Mouse (Mus musculus) kidney, embryonic 15.5 days (tissue): Measurements from ENCODE around the gene Serpinb6b. TPM values are rescaled to one million over a fixed set of nuclear protein-coding genes. Genes with fewer than 3 reads are reported as not detected.
A peak's percentile ranks its signal among the peaks of the same experiment; 100 is the strongest.
"Not testable (repeated sequence)": the region's sequence is repeated elsewhere in the genome, so short reads cannot be mapped to it uniquely, and the experiment has no call there.

Experiments used
- ATAC-seq: fragments of 200-750 bp; cut with Nextera tagmentation; replicated peaks from 2 replicates; pipeline ENCODE4 v1.8.0; 2017; ENCODE audit warnings: moderate TSS enrichment; ENCODE audit not compliant: low FRiP score
- H3K27ac ChIP-seq: fragments of 300-500 bp; sonication (generic); 2 replicates; pipeline ENCODE4 v1.5.1; 2015; ENCODE audit warnings: mild to moderate bottlenecking, inconsistent platforms
- H3K27me3 ChIP-seq: fragments of 300-500 bp; sonication (generic); 2 replicates; pipeline ENCODE4 v1.6.1; 2015; ENCODE audit warnings: inconsistent platforms
- H3K36me3 ChIP-seq: fragments of 300-500 bp; sonication (generic); 2 replicates; pipeline ENCODE4 v1.6.1; 2015; ENCODE audit warnings: inconsistent platforms
- H3K4me1 ChIP-seq: fragments of 300-500 bp; sonication (generic); 2 replicates; pipeline ENCODE4 v1.6.1; 2015; ENCODE audit warnings: inconsistent platforms
- H3K4me2 ChIP-seq: fragments of 300-500 bp; sonication (generic); 2 replicates; pipeline ENCODE4 v1.6.1; 2015; ENCODE audit warnings: moderate library complexity, mild to moderate bottlenecking, inconsistent platforms
- H3K4me3 ChIP-seq: fragments of 300-500 bp; sonication (generic); replicated peaks from 2 replicates; pipeline ENCODE4 v1.5.1; 2015; ENCODE audit warnings: mild to moderate bottlenecking, inconsistent platforms
- H3K9ac ChIP-seq: fragments of 300-500 bp; sonication (generic); 2 replicates; pipeline ENCODE4 v1.6.1; 2015; ENCODE audit warnings: mild to moderate bottlenecking, inconsistent platforms
- H3K9me3 ChIP-seq: fragments of 300-500 bp; sonication (generic); replicated peaks from 2 replicates; pipeline ENCODE4 v1.6.1; 2016; ENCODE audit warnings: inconsistent platforms
- WGBS: fragments of 180-500 bp; shearing (Covaris S2); methylation state at CpG from one replicate; pipeline ENCODE4 v1.1.7; 2015; ENCODE audit warnings: mixed read lengths; 5-methylcytosine and 5-hydroxymethylcytosine counted together
- polyA plus RNA-seq: library from polyadenylated mRNA; unstranded; fragments of >200 nt; fragmentation: Nextera tagmentation; extraction: Ambion mirVana; gene quantifications from 2 replicates; pipeline ENCODE4 v1.2.1, GENCODE M21; 2015

Gene Serpinb6b
- polyA plus RNA-seq, 1 experiment from 2014 or later: 3.9 TPM

- not testable (repeated sequence) for H3K27me3 ChIP-seq, H3K9ac ChIP-seq, H3K36me3 ChIP-seq, ATAC-seq, H3K4me1 ChIP-seq, H3K4me2 ChIP-seq, H3K4me3 ChIP-seq, H3K9me3 ChIP-seq, H3K27ac ChIP-seq
- 70% methylated on average over 7 of the region's 7 CpGs for WGBS
Measured at GRCm38 (mm10) chr13:32958521-32958920, 6.5 kb upstream of the Serpinb6b start.

DNA sequence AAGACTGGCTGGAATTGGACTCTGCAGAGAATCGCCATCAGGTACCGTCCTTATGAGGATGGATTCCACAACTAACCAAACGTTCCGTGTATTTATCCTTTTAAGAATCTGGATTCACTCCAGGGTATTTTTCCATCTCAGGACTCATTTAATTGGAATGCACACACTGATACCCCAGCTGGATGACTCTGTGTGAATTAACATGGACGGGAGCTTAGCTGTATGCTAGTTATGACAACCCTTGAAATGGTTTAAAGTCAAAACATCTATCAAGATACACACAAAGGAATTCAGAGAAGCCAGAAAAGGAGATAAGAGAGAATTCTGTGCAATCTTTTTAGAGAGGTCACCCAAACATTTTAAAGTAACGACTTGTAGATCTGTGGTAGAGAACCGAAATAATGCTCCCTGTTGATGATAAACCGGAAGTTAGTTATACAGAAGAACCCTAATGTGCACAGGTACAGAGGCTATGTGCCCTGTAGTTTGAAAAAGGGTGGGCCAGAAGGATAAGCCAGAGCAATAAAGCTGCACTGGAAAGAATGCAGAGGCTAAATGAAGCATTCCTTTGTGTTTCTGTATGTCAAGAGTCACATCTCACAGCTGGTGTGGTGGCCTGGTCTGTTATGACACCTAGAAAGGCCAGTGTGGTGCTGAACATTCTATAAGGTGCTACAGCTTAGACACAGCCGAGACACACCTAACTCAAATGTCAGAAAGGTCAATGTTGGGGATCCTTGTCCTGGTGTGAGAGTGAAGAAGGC lies 837 bp upstream of the Serpinb6b start:
- no peaks in the 10 kb centered on the region for H3K9me3 ChIP-seq
- H3K9ac ChIP-seq: no peak overlapping the region
- H3K27me3 ChIP-seq: no peaks in the 10 kb centered on the region
- peaks cover 15% of the 10 kb centered on the region for H3K4me1 ChIP-seq
- WGBS: 73% methylated on average over 9 of the region's 9 CpGs
- ATAC-seq: peak; percentile 27; the same call in 1 of the 2 replicates
- H3K27ac ChIP-seq: peak overlapping the region; percentile 37; the same call in 1 of the 2 replicates
- H3K36me3 ChIP-seq: no peaks in the 10 kb centered on the region
- H3K4me2 ChIP-seq: no peak overlapping the region
- no peak overlapping the region for H3K4me3 ChIP-seq

DNA sequence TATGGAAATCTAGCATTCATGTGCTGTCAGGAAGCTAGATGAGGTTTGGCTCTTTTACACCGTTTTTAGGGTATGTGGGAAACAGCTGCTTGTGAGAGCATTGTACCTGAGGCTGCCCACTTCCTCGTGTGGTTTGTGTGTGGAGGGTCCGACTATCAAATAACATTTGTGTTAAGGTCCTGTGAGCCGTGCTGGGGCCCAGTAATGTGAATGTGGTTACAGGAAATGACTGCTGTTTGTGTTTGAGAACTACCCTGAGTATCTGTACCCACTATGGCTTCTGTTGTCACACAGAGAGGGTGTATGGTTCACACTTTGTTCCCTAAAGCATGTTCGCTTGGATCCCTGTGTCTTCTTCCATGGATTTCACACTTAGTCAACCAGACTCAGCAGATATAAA lies 1.1 kb downstream of the Serpinb6b start:
- no peak overlapping the region for H3K9ac ChIP-seq
- H3K4me1 ChIP-seq: peaks cover 15% of the 10 kb centered on the region
- no peak overlapping the region for H3K4me3 ChIP-seq
- no peaks in the 10 kb centered on the region for H3K9me3 ChIP-seq
- no peak for ATAC-seq
- no peaks in the 10 kb centered on the region for H3K36me3 ChIP-seq
- WGBS: 65% methylated on average over 5 of the region's 5 CpGs
- H3K4me2 ChIP-seq: 0 out of 2 replicates have a peak overlapping the region, but pooled peaks have one; percentile 52
- no peak overlapping the region for H3K27ac ChIP-seq
- no peaks in the 10 kb centered on the region for H3K27me3 ChIP-seq

GRCm38 (mm10) chr13:32967233-32967632 lies 2.2 kb downstream of the Serpinb6b start:
- H3K36me3 ChIP-seq: no peaks in the 10 kb centered on the region
- H3K27ac ChIP-seq: no peak overlapping the region
- no peaks in the 10 kb centered on the region for H3K9me3 ChIP-seq
- ATAC-seq: no peak
- peaks cover 15% of the 10 kb centered on the region for H3K4me1 ChIP-seq
- no peak overlapping the region for H3K9ac ChIP-seq
- H3K4me2 ChIP-seq: no peak overlapping the region
- no peaks in the 10 kb centered on the region for H3K27me3 ChIP-seq
- no peak overlapping the region for H3K4me3 ChIP-seq

GRCm38 (mm10) chr13:32968353-32968984 lies 3.5 kb downstream of the Serpinb6b start:
- Histone ChIP-seq H3K9me3 (no peaks in the 10 kb centered on the region), H3K4me3 (no peak overlapping the region), H3K27ac (no peak overlapping the region), H3K9ac (no peak overlapping the region), H3K27me3 (no peaks in the 10 kb centered on the region), H3K4me1 (peaks cover 15% of the 10 kb centered on the region), H3K4me2 (no peak overlapping the region), H3K36me3 (no peaks in the 10 kb centered on the region)
- ATAC-seq: peak; percentile 86
- WGBS: 83% methylated on average over 5 of the region's 5 CpGs

DNA sequence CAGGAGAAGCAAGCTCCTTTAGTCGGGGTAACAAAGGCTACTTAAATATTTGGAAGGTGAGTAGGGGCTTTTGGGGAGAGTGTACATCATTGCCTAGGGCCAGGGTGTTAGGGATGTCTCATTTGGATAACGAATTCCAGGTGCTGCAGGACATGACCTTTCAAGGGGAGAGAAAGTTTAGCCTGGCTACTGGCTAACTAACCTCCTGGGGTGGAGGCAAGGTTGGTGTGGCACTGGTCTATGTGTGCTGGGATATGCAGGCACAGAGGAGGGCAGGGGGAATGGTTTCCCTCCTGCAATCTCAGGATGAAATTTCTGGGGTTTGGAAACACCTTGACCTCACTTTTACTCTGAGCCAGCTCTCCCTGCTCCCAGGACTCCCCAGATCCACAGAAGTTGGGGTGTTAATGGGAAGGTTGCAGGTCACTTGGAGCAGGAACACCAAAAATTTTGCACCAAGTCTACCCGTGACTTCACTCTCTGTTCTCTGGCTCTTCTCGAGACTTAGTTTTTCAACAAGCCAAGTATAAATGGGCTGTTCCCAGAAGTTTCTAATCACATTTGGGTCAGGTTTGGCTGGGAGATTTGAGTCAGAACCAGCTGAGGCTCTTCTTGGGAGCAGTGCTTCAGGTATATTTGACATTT lies 4.1 kb downstream of the Serpinb6b start:
- Histone ChIP-seq H3K9ac (no peak overlapping the region), H3K9me3 (no peaks in the 10 kb centered on the region), H3K36me3 (no peaks in the 10 kb centered on the region), H3K4me2 (no peak overlapping the region), H3K27me3 (no peaks in the 10 kb centered on the region), H3K4me3 (no peak overlapping the region), H3K4me1 (peaks cover 14% of the 10 kb centered on the region), H3K27ac (no peak overlapping the region)
- ATAC-seq: no peak
- WGBS: 71% methylated on average over 4 of the region's 4 CpGs

- 85% methylated on average over 1 of the region's 1 CpGs for WGBS
- Histone ChIP-seq H3K27ac (no peak overlapping the region), H3K4me3 (no peak overlapping the region), H3K36me3 (no peaks in the 10 kb centered on the region), H3K4me2 (no peak overlapping the region), H3K9me3 (no peaks in the 10 kb centered on the region), H3K4me1 (peaks cover 8% of the 10 kb centered on the region), H3K9ac (no peak overlapping the region), H3K27me3 (no peaks in the 10 kb centered on the region)
- no peak for ATAC-seq
Measured at GRCm38 (mm10) chr13:32969641-32970040, 4.6 kb downstream of the Serpinb6b start.

- H3K4me3 ChIP-seq: no peak overlapping the region
- ATAC-seq: no peak
- no peak overlapping the region for H3K4me2 ChIP-seq
- no peak overlapping the region for H3K27ac ChIP-seq
- H3K36me3 ChIP-seq: no peaks in the 10 kb centered on the region
- no peaks in the 10 kb centered on the region for H3K4me1 ChIP-seq
- no peaks in the 10 kb centered on the region for H3K27me3 ChIP-seq
- 87% methylated on average over 3 of the region's 3 CpGs for WGBS
- no peak overlapping the region for H3K9ac ChIP-seq
- no peaks in the 10 kb centered on the region for H3K9me3 ChIP-seq
Measured at GRCm38 (mm10) chr13:32970776-32971175, 5.8 kb downstream of the Serpinb6b start.

- Histone ChIP-seq H3K4me3 (no peak overlapping the region), H3K4me1 (no peaks in the 10 kb centered on the region), H3K27me3 (no peaks in the 10 kb centered on the region), H3K27ac (no peak overlapping the region), H3K4me2 (no peak overlapping the region), H3K36me3 (no peaks in the 10 kb centered on the region), H3K9ac (no peak overlapping the region), H3K9me3 (no peaks in the 10 kb centered on the region)
- WGBS: 86% methylated on average over 2 of the region's 2 CpGs
- ATAC-seq: no peak
Measured at GRCm38 (mm10) chr13:32974268-32974667, 9.3 kb downstream of the Serpinb6b start.

- no peaks in the 10 kb centered on the region for H3K27me3 ChIP-seq
- no peaks in the 10 kb centered on the region for H3K9me3 ChIP-seq
- no peak overlapping the region for H3K4me3 ChIP-seq
- no peak overlapping the region for H3K4me2 ChIP-seq
- H3K9ac ChIP-seq: no peak overlapping the region
- no peaks in the 10 kb centered on the region for H3K36me3 ChIP-seq
- no peak overlapping the region for H3K27ac ChIP-seq
- ATAC-seq: no peak
- WGBS: 79% methylated on average over 3 of the region's 3 CpGs
- no peaks in the 10 kb centered on the region for H3K4me1 ChIP-seq
Measured at GRCm38 (mm10) chr13:32974889-32975460, 10.0 kb downstream of the Serpinb6b start.

DNA sequence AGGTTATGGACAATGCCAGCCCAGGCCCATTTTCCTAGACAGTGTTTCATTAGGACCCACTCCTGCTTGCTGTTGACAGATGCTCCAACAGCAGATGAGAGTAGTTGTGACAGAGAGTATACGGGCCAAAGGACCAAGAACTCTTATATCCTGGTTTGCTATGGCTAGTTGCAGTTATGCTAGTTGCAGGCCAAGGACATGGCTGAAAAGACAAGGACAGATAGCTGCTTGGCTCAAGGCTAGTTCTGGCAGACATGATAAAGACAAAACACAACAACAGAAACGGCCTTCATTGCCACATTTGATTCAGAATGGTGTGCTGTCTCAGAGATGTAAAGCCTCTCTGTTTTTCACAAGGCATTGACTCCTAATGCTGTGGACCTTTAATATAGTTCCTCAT lies 10.7 kb downstream of the Serpinb6b start:
- Histone ChIP-seq H3K9ac (no peak overlapping the region), H3K9me3 (no peaks in the 10 kb centered on the region), H3K4me1 (no peaks in the 10 kb centered on the region), H3K27me3 (no peaks in the 10 kb centered on the region), H3K4me3 (no peak overlapping the region), H3K27ac (no peak overlapping the region), H3K36me3 (no peaks in the 10 kb centered on the region), H3K4me2 (no peak overlapping the region)
- ATAC-seq: no peak
- 87% methylated on average over 2 of the region's 2 CpGs for WGBS

DNA sequence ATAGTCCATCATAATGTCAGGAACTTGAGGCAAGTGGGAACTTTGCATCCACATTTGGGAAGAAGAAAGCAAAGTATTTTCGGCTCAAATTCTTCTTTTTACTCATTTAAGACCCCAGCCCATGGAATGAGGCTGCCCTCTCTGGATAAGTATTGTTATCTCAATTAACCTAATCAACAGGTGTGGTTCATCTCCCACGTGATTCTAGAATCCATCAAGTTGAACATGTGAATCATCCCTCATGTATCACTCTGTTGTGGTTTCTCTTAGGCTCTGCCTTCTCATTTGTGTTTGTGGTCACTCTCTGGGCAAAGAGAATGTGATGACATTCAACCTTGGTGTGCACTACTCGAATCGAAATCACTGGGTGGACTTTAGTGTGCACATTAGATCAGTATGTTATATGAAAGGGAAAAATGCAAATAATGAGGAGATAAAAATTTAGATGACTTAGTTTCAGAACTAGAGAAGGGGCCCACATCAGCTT lies 17.6 kb downstream of the Serpinb6b start:
- 80% methylated on average over 4 of the region's 4 CpGs for WGBS
- Histone ChIP-seq H3K4me3 (no peak overlapping the region), H3K27ac (no peak overlapping the region), H3K4me2 (no peak overlapping the region), H3K4me1 (no peaks in the 10 kb centered on the region), H3K9me3 (no peaks in the 10 kb centered on the region), H3K27me3 (no peaks in the 10 kb centered on the region), H3K9ac (no peak overlapping the region), H3K36me3 (no peaks in the 10 kb centered on the region)
- no peak for ATAC-seq
